Mouse (Mus musculus): ENCODE data around the gene Syngap1.
"Not testable (repeated sequence)": the region's sequence is repeated elsewhere in the genome, so short reads cannot be mapped to it uniquely, and the experiment has no call there.

Syngap1 gene

GRCm38 (mm10) chr17:26956895-26957294 is 15.8 kb downstream of the Syngap1 start:
- no peak for DNase-seq

- DNase-seq = no peak
Measured at GRCm38 (mm10) chr17:26957872-26958271, 16.8 kb downstream of the Syngap1 start.

DNA sequence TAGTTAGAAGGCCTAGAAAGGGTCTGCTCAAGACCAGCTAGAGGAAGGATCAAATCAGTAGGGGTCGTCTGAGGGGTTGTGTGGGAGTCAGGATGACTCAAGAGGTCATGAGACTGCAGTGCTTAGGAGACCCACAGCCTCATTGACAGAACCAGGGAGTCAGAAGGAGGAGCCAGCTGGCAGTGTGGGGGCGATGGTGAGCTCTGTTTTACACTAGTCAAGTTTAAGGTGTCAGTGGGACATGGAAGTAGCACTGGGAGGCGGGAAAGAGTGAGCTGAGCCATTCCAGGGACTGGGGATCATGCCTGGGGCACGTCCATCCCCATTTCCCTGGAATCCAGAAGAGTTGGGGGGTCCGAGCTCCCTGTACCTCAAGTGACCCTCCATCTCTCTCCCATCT is 17.8 kb downstream of the Syngap1 start:
- no peak for DNase-seq

- no peak for DNase-seq
Measured at GRCm38 (mm10) chr17:26959815-26960214, 18.8 kb downstream of the Syngap1 start.

DNA sequence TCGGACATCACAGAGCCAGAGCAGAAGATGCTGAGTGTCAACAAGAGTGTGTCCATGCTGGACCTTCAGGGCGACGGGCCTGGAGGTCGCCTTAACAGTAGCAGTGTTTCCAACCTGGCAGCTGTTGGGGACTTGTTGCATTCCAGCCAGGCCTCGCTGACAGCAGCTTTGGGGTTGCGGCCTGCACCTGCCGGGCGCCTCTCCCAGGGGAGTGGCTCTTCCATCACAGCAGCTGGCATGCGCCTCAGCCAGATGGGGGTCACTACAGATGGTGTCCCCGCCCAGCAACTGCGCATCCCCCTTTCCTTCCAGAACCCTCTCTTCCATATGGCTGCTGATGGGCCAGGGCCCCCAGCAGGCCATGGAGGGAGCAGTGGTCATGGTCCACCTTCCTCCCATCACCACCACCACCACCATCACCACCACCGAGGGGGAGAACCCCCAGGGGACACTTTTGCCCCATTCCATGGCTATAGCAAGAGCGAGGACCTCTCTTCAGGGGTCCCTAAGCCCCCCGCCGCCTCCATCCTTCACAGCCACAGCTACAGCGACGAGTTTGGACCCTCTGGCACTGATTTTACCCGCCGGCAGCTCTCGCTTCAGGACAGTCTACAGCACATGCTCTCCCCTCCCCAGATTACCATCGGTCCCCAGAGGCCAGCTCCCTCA is 20.7 kb downstream of the Syngap1 start:
- no peak for DNase-seq

DNA sequence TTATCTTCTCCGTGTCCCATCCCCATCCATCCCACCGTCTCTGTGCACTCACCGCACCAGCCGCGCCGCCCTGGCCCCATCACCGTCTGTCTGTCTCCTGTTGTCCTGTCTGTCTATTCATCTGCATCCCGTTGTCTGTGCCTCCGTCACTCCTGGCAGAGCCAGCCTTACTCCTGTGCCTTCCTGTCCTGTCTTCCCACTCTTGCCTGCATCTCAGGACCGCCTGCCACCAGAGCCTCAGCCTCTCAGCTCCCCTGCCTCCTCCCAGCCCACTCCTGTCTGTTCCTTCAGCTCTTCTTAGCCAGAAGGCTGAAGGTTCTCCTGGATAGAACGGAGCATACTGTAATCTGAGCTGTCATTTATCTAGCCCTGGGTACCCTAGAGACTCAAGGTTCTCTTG is 25.9 kb downstream of the Syngap1 start:
- no peak for DNase-seq

DNA sequence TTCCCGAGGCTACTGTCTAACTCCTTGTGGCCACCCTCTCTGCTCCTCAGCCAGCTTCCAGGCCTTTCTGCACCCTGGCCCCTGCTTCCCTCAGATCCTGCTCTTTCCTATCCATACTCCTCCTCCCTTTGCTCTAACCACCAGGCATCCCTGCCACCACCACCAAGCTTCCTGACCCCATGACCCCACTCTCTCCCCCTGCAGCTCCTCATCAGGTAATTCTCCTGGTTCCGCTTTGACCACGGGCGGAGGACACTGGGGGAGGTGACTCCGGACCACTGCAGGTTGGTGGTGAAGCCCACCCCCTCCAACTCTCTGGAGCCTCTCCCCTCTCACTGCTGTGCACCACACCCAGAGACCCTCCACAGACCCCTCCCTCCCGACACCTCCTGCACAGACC is 26.4 kb downstream of the Syngap1 start:
- DNase-seq = no peak

DNA sequence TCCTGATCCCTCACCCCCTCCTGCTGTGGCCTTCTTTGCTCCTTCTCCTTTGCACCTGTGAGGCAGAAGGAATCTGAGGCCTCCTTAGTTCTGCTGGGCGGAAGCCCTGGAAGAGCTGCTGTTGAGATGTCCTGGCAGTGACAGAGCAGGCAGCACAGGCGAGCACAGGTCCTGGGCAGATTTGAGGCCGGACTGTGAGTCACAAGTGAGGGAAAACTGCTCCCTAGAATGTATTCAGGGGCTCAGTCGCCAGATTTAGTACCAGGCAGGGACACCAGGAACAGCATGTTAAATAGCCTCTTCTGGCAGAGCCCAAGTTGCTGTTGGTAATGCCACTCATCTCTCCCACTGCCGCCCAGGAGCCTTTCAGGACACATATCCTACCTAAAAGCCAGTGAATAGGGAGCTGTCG is 27.2 kb downstream of the Syngap1 start:
- no peak for DNase-seq

GRCm38 (mm10) chr17:26969257-26969656 is 28.2 kb downstream of the Syngap1 start:
- no peak for DNase-seq

DNA sequence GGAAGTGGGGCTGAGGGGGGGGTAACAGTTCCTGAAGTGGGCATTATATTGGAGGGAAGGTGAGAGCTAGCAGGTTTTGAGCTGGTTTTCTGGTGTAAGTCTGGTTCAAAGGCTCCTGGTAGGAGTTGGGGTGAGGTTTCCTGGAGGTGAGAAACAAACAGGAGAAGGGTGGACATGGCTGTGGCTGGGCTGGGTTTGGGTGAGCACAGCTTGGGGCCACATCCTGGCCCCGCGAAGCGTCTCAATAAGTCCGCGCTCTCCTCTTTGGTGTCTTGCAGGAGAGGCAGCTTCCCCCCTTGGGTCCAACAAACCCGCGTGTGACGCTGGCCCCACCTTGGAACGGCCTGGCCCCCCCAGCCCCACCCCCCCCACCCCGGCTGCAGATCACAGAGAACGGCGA is 29.2 kb downstream of the Syngap1 start:
- no peak for DNase-seq

- no peak for DNase-seq
Measured at GRCm38 (mm10) chr17:26971247-26971905, 30.3 kb downstream of the Syngap1 start.

- DNase-seq = no peak
Measured at GRCm38 (mm10) chr17:26972107-26972506, 31.1 kb downstream of the Syngap1 start.

DNA sequence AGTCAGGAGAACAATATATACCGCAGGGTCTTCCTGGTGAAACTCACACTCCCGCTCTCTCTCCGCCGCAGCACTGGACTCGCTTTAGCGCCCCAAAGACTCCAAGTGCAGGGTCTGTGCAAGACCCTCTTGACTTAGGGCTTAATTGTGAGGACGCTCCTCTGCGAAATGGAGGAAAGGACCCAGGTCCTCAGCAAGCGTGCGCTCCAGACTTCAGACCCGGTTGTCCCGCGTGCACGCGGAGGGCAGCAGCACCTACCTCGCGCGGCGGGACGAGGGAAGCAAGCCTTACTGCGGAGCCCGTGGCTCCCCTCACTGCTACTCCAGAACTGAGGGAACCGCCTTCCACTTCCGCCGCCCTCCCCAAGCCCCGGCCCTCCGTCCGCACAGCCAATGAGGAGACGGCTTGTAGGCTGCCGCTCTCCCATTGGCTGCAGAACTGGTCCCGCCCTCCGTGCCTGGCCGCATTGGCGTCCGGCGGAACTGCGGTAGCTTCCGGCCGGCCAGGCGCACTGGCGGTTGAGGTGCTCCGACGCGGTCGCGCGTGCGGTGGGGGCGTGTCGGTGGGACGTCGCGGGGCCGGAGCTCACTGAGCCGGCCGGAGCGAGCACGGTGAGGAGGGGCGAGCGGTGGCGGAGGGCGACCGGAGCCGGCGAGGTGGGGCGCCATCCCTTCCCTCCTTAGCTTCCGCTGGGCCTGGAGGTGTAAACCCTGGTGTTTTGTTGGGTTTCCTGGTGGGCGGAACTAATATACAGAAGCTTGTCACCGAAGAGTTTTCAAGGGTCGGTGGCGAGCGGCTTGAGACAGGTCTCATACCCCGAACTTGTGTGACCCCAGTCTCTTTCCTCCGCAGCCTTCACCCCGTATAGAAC is 31.9 kb downstream of the Syngap1 start, which contains the start of gene Zbtb9:
Gene Zbtb9 (plus strand): TSS at position 465 of the 872 bp plus-strand sequence.
- DNase-seq = peak; percentile 96

GRCm38 (mm10) chr17:26974547-26974946 is 33.5 kb downstream of the Syngap1 start:
- no peak for DNase-seq

DNA sequence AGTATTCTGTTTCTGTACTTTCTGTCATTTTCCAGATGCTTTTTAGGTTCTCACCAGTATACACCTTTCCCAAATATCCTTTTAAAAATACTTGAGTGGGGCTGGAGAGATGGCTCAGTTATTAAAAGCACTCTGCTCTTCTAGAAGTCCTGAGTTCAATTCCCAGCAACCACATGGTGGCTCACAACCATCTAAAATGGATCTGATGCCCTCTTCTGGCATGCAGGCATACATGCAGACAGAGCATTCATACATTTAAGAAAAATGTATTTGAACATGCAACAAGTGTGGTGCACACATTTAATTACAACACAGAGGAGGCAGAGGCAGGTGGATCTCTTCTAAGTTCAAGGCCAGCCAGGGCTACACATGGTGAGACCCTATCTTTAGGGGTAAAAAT is 34.4 kb downstream of the Syngap1 start:
- no peak for DNase-seq

DNA sequence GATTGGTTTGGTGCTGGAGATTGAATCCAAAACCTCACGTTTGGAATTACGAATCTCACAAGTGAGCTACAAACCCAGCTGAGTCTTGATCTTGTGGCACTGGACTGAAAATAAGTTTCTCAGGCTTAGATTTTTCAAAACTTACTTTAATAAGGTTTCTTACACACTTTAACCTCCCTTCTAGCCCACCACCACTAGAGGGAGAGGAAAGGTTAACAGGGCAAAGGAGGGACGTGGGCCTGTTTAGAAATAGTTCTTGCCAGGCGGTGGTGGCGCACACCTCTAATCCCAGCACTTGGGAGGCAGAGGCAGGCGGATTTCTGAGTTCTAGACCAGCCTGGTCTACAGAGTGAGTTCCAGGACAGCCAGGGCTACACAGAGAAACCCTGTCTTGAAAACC is 36.3 kb downstream of the Syngap1 start:
- DNase-seq = not testable (repeated sequence)

GRCm38 (mm10) chr17:26979426-26979825 is 38.4 kb downstream of the Syngap1 start:
- no peak for DNase-seq

- peak in 1 of 2 experiments; percentile 52 for DNase-seq
Measured at GRCm38 (mm10) chr17:26981050-26981449, 40.0 kb downstream of the Syngap1 start.

- no peak for DNase-seq
Measured at GRCm38 (mm10) chr17:26983382-26983781, 42.3 kb downstream of the Syngap1 start.

GRCm38 (mm10) chr17:26985503-26986179 is 44.6 kb downstream of the Syngap1 start:
- DNase-seq = no peak

GRCm38 (mm10) chr17:26990521-26990920 is 49.5 kb downstream of the Syngap1 start:
- no peak for DNase-seq

DNA sequence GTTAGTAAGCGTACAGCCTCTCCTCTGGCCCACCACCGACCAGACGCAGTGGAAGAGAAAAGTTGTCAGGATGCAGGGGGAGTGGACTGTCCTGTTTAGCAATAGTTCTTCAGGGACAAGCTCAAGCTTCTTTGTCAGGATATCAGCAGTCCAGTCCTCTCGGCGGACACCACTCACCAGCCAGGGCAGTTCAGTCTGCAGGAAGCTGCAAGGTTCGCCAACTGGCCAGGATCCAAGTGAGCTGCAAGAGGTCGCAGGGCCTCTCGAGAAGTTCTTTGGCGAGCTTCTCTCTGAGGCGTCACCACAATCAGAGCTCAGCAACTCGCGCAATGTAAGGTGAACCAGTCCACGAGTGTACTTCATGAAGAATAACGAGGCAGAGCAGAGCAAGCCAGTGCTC is 53.4 kb downstream of the Syngap1 start:
- no peak for DNase-seq

DNA sequence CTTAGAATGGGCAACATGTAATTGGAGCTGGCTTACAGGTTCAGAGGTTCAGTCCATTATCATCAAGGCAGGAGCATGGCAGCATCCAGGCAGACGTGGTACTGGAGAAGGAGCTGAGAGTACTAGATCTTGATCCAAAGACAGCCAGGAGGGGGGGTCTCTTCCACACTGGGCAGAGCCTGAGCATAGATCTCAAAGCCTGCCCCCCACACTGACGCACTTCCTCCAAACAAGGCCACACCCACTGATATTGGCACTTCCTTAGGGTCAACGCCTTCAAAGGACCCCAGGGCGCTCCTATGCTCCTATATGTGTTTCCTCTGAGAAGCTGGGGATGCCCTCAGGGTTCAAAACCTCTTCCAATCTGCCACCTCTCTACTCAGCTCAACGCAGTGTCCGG is 54.0 kb downstream of the Syngap1 start:
- no peak for DNase-seq

All from thymus, adult 18-20 months (tissue).